Mouse (Mus musculus) forebrain, embryonic 12.5 days (tissue): ENCODE measurements at regions not wholly inside any gene's neighbourhood (a gene's known extent, or its start where the extent isn't known, plus 50 kb on each side); places are given as distances from the start of the nearest gene placed in this dataset.

ENCODE experiments used
- ATAC-seq: fragments of 200-750 bp; cut with Nextera tagmentation; 2 replicates; pipeline ENCODE4 v1.8.0; 2017; ENCODE audit warnings: moderate TSS enrichment; ENCODE audit not compliant: low FRiP score
- H3K27ac ChIP-seq: fragments of 300-500 bp; sonication (generic); 2 replicates; pipeline ENCODE4 v1.5.1; 2016; ENCODE audit warnings: mild to moderate bottlenecking
- H3K27me3 ChIP-seq: fragments of 300-500 bp; sonication (generic); 2 replicates; pipeline ENCODE4 v1.6.1; 2016; ENCODE audit warnings: mild to moderate bottlenecking
- H3K36me3 ChIP-seq: fragments of 300-500 bp; sonication (generic); replicated peaks from 2 replicates; pipeline ENCODE4 v1.6.1; 2016; ENCODE audit warnings: mild to moderate bottlenecking
- H3K4me1 ChIP-seq: fragments of 300-500 bp; sonication (generic); 2 replicates; pipeline ENCODE4 v1.6.1; 2016
- H3K4me2 ChIP-seq: fragments of 300-500 bp; sonication (generic); 2 replicates; pipeline ENCODE4 v1.6.1; 2016; ENCODE audit warnings: mild to moderate bottlenecking, moderate library complexity
- H3K4me3 ChIP-seq: fragments of 300-500 bp; sonication (generic); replicated peaks from 2 replicates; pipeline ENCODE4 v1.5.1; 2016; ENCODE audit warnings: mild to moderate bottlenecking
- H3K9ac ChIP-seq: fragments of 300-500 bp; sonication (generic); 2 replicates; pipeline ENCODE4 v1.6.1; 2016; ENCODE audit warnings: mild to moderate bottlenecking
- H3K9me3 ChIP-seq: fragments of 300-500 bp; sonication (generic); 2 replicates; pipeline ENCODE4 v1.6.1; 2016
- WGBS: fragments of 180-500 bp; shearing (Covaris S2); methylation state at CpG from one replicate; pipeline ENCODE4 v1.1.7; 2016; 5-methylcytosine and 5-hydroxymethylcytosine counted together

DNA sequence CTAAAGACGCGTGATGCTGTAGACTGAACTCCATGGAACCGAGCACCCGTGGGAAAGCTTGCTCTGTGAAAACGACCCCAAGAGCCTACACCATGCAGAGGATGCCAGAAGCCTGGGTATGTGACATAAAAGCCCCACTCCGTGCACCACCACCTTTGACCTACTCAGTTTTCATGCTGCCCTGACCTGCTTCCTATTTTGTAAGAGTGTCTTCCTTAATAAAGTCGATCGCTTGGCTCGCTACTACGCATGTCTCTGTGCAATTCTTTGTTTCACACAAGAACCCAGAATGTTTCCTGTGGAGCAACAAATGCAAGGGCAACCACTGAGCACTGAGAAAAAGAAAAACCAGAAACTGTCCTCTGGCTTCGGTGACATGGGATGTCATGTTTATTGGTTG lies 60.5 kb downstream of the Sec61b start:
- H3K9me3 ChIP-seq, result no peaks in the 10 kb centered on the region
- no peak overlapping the region for H3K27ac ChIP-seq
- H3K4me3 ChIP-seq, result no peak overlapping the region
- no peak overlapping the region for H3K4me2 ChIP-seq
- H3K4me1 ChIP-seq, result 0 out of 2 replicates have a peak, but pooled peaks cover 3% of the 10 kb centered on the region
- 85% methylated on average over 11 of the region's 11 CpGs for WGBS
- no peak overlapping the region for H3K9ac ChIP-seq
- H3K27me3 ChIP-seq, result no peaks in the 10 kb centered on the region
- no peak for ATAC-seq
- no peaks in the 10 kb centered on the region for H3K36me3 ChIP-seq

DNA sequence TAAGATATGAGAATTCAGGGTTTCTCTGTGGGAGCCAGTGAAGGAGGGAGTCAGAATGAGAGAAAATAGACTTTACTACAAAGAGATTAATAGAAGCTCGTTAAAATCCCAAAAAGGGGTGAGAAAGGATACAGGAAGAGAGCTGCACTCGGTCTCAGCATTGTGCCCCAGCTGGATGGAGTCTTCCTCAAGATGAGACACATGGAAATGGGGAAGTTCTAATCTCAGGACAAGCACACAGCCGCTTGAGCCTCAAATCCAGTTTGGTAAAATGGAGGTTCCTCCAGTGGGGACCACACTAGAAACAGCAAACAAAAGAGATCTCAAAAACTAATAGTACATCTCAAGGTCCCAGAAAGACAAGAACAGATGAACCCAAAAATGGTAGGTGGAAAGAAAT lies 93.2 kb downstream of the Sec61b start:
- Histone ChIP-seq H3K4me1 (no peaks in the 10 kb centered on the region), H3K9me3 (no peaks in the 10 kb centered on the region), H3K36me3 (no peaks in the 10 kb centered on the region), H3K4me2 (no peak overlapping the region), H3K27me3 (no peaks in the 10 kb centered on the region), H3K4me3 (no peak overlapping the region), H3K9ac (no peak overlapping the region), H3K27ac (no peak overlapping the region)
- no peak for ATAC-seq
- WGBS, result 57% methylated on average over 3 of the region's 3 CpGs

DNA sequence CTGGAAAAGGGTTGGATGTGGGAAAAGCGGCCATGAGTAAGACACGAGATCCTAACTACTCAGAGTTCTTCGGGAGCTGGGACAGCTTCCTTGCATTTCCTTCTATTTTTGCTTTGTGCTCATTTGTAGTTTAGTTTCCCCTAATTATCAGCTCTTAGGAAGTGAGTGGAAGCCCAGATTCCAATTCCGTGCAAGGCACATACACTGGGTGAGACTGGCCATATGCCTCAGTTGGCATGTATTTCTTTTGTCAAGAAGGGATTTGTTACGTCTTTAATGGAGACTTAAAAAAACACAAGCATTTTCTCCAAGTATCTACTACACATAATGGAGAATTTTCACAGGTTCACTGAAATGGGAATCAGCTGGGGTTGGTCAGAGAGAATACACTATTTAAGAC lies 96.4 kb downstream of the Sec61b start:
- Histone ChIP-seq H3K4me2 (no peak overlapping the region), H3K4me3 (no peak overlapping the region), H3K27ac (no peak overlapping the region), H3K27me3 (no peaks in the 10 kb centered on the region), H3K9ac (no peak overlapping the region), H3K36me3 (no peaks in the 10 kb centered on the region), H3K9me3 (no peaks in the 10 kb centered on the region), H3K4me1 (no peaks in the 10 kb centered on the region)
- WGBS, result 87% methylated on average over 5 of the region's 5 CpGs
- ATAC-seq, result no peak

DNA sequence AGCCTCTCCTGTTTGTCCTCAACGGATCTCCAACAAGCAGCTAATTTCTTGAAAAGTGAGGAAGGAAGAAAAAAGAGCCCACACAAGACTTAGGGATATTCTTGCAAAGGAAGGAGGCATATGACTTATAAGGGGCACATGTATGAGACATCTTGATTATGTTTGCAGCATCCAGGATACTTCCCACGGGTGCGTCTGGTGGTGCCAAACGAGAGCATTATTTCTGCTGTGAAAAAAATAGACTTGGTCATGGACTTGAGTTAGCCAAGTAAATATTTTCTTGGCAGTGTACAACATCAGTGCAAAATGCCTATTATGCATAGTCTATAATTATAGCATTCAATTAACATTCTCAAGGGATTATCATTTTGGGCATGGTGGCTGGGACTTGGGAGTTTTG lies 101.6 kb downstream of the Sec61b start:
- Histone ChIP-seq H3K27me3 (no peaks in the 10 kb centered on the region), H3K4me3 (no peak overlapping the region), H3K27ac (no peak overlapping the region), H3K36me3 (no peaks in the 10 kb centered on the region), H3K4me1 (no peaks in the 10 kb centered on the region), H3K9ac (no peak overlapping the region), H3K4me2 (no peak overlapping the region), H3K9me3 (no peaks in the 10 kb centered on the region)
- 83% methylated on average over 4 of the region's 4 CpGs for WGBS
- no peak for ATAC-seq

DNA sequence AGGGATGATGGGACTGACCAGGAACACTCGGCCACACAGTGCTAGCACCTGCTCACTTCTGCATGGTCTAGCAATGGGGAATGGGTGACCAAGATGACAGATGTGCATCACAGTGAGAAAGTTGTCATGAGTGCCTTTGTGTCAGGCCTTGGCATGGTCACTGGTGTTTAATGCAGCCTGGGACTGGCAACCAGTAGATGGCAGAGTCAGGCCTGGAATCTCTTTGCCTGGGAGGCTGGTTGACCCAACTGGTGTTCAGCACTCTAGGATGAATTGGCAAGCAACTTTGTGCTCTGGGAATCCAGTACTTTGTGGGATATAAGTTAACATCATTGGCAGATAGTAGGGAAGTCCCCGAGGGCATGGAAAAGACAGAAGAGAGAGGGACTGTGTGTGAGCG lies 103.0 kb downstream of the Sec61b start:
- Histone ChIP-seq H3K9ac (no peak overlapping the region), H3K4me3 (no peak overlapping the region), H3K4me2 (no peak overlapping the region), H3K36me3 (no peaks in the 10 kb centered on the region), H3K27ac (no peak overlapping the region), H3K9me3 (no peaks in the 10 kb centered on the region), H3K27me3 (no peaks in the 10 kb centered on the region), H3K4me1 (no peaks in the 10 kb centered on the region)
- ATAC-seq, result no peak
- WGBS, result 92% methylated on average over 3 of the region's 3 CpGs

DNA sequence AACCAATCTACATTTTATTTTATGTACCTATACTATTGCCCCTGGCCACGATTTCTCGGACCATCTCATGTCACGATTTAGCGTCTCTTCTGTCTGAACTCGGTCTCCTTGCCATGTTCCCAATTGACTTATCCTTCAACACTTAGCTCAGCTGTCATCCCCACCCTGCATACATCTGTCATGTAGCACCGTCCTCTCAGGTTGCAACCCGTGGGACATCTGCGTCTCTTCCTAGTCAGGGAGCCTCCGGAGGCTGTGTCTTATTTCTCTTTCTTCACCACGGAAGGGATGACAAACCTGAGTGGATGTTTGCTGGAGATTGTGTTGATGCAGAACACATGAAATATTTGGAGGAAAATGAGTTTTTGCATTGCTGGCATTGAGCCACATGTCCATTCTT lies 104.2 kb downstream of the Sec61b start:
- no peak for ATAC-seq
- no peaks in the 10 kb centered on the region for H3K36me3 ChIP-seq
- WGBS, result 94% methylated on average over 10 of the region's 10 CpGs
- H3K27ac ChIP-seq, result no peak overlapping the region
- H3K9ac ChIP-seq, result no peak overlapping the region
- H3K4me2 ChIP-seq, result no peak overlapping the region
- no peaks in the 10 kb centered on the region for H3K9me3 ChIP-seq
- H3K4me3 ChIP-seq, result no peak overlapping the region
- no peaks in the 10 kb centered on the region for H3K4me1 ChIP-seq
- no peaks in the 10 kb centered on the region for H3K27me3 ChIP-seq

DNA sequence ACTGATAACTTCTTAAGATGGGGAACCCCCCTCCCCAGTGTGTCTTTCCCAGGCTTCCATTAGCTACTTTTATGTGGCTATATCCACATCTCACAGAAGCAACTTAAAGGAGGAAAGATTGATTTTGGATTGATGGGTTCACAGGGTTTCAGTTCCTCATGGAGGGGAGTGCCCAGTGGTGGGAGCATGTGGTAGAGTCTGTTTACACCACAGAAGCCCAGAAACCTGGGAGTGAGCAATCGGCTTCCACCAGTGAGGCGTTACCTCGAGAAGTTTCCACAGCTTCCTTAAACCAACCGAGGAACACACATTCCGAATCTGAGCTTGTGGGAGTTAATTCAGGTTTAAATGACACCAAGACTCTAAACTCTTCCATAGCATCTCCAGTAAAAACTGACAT lies 106.1 kb downstream of the Sec61b start:
- no peaks in the 10 kb centered on the region for H3K4me1 ChIP-seq
- 97% methylated on average over 5 of the region's 5 CpGs for WGBS

DNA sequence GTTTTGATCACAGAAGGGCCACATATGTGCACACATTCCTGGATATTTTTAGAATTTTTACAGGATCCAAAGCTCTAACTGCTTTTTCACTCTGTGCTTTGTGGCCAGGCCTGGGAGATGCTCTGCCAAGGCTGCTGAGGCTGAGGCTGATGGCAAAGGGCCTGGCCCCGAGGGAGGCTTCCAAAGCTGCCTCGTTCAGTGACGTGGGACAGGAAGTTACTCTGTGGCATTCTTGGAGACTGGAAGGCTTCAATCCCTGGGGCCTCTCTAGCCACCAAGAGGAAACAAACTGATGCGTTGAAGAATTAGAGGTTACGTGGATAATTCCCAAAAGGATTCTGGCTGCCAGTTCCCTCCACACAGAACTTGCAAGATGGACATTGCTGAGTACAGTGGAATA lies 112.8 kb downstream of the Sec61b start:
- H3K36me3 ChIP-seq, result no peaks in the 10 kb centered on the region
- H3K4me1 ChIP-seq, result no peaks in the 10 kb centered on the region
- H3K9me3 ChIP-seq, result no peaks in the 10 kb centered on the region
- H3K4me3 ChIP-seq, result no peak overlapping the region
- H3K9ac ChIP-seq, result no peak overlapping the region
- ATAC-seq, result no peak
- no peak overlapping the region for H3K27ac ChIP-seq
- H3K27me3 ChIP-seq, result no peaks in the 10 kb centered on the region
- no peak overlapping the region for H3K4me2 ChIP-seq
- WGBS, result 87% methylated on average over 5 of the region's 5 CpGs

More for the DNA sequence above, 106.1 kb downstream of the Sec61b start:
- Histone ChIP-seq H3K9ac (no peak overlapping the region), H3K4me2 (no peak overlapping the region), H3K4me3 (no peak overlapping the region), H3K27me3 (no peaks in the 10 kb centered on the region), H3K9me3 (no peaks in the 10 kb centered on the region), H3K27ac (no peak overlapping the region), H3K36me3 (no peaks in the 10 kb centered on the region)
- ATAC-seq, result no peak

DNA sequence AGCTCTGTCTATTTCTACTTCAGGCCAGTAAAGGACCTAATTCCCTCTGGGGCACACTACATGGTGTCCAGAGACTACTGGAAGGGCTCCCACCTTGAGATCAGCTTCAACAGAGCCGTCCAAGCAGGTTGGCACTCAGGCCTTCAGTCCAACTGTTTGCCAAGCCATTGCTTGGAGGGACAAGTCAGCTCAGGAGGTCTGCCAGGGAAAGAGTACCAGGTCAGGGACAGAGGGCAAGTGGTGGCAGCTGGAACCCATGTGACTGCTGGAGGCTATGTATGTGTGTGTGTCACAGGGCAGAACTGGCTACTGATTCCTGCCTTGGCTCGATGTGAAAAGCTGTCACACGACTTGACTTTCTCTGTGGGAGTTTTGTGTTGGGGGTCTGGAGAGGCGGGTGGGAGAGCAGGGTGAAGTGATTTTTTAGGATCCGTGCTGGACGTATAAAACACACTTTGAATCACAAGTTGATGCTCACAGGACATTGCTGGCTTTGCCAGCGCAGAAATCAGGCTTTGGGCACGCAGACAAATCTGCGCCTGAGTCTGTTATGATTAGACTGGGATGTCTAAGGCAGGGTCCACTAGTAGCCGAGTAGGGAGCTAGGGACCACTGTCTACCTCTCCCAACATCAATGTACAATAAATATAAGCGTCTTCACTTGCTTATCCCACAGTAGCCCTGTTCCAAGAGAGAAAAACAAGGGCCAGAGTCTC lies 118.0 kb downstream of the Sec61b start:
- Histone ChIP-seq H3K9ac (no peak overlapping the region), H3K36me3 (no peaks in the 10 kb centered on the region), H3K4me1 (peaks cover 3% of the 10 kb centered on the region; the same call in 1 of the 2 replicates), H3K4me3 (no peak overlapping the region), H3K9me3 (no peaks in the 10 kb centered on the region), H3K4me2 (no peak overlapping the region), H3K27me3 (no peaks in the 10 kb centered on the region), H3K27ac (no peak overlapping the region)
- 92% methylated on average over 11 of the region's 11 CpGs for WGBS
- ATAC-seq, result no peak

DNA sequence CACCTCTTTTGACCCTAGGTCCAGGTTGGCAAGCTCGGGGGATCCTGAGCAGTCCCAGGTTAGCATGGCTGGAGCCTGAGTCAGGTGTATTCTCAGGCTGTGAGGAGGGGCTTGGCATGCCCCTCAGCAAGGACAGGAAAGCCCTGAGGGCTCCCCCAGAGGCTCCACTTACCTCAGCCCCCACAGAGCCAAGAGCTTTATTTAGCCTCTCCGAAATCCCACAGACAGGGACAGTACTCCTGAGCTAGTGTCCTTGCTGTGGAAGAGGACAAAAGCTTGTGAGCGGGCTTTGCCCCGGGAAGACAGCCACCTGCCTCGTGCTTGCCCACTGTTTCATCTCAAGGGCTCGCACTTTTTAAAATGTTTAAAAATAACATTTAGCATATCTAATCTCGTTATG lies 118.7 kb downstream of the Sec61b start:
- no peak overlapping the region for H3K9ac ChIP-seq
- no peak for ATAC-seq
- peaks cover 3% of the 10 kb centered on the region; the same call in 1 of the 2 replicates for H3K4me1 ChIP-seq
- 75% methylated on average over 7 of the region's 7 CpGs for WGBS
- H3K27ac ChIP-seq, result no peak overlapping the region
- H3K4me2 ChIP-seq, result no peak overlapping the region
- no peaks in the 10 kb centered on the region for H3K9me3 ChIP-seq
- no peaks in the 10 kb centered on the region for H3K27me3 ChIP-seq
- no peak overlapping the region for H3K4me3 ChIP-seq
- no peaks in the 10 kb centered on the region for H3K36me3 ChIP-seq

DNA sequence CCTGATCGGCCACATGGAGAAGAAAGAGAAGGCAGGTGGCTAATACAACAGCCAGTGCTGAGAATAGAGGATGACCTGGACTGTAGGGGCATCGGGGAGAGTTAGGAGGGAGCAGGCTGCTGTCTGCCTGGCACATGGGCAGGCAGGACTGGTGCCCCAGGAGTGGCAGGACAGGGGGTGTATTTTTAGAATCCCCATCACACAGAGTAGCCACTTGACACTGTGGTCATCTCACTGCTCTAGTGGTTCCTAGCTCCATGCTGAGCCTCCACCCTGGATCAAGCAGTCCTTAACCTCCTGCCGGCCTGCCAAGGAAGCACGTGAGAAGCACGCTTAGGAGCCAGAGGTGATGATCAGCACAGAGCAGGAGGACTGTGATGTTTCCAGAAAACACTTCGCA lies 119.7 kb downstream of the Sec61b start:
- no peak overlapping the region for H3K4me2 ChIP-seq
- H3K9me3 ChIP-seq, result no peaks in the 10 kb centered on the region
- H3K9ac ChIP-seq, result no peak overlapping the region
- H3K4me3 ChIP-seq, result no peak overlapping the region
- no peak for ATAC-seq
- peaks cover 3% of the 10 kb centered on the region; the same call in 1 of the 2 replicates for H3K4me1 ChIP-seq
- H3K27ac ChIP-seq, result no peak overlapping the region
- 74% methylated on average over 6 of the region's 6 CpGs for WGBS
- H3K27me3 ChIP-seq, result no peaks in the 10 kb centered on the region
- no peaks in the 10 kb centered on the region for H3K36me3 ChIP-seq

DNA sequence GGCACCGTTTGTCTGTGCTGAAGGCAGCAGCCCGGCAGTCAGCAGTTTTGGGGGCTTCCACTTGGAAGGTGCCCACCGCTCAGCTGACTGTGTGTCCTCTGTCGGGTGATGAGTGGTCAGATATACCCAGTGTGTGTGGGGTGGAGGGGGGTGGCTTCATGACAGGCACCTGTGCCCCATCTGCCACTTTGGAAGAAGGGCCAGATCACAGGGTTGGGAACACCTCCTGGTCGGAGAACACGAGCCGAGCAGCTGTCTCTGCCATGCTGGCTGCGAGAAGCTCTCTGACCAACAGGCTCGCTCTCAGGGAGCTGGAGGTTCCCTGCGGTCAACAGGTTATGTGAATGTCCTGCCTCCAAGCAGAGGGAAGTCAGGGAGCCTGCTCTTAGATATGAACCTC lies 121.4 kb downstream of the Sec61b start:
- Histone ChIP-seq H3K4me2 (no peak overlapping the region), H3K9me3 (no peaks in the 10 kb centered on the region), H3K4me3 (no peak overlapping the region), H3K9ac (no peak overlapping the region), H3K36me3 (no peaks in the 10 kb centered on the region), H3K27me3 (no peaks in the 10 kb centered on the region), H3K27ac (no peak overlapping the region), H3K4me1 (peaks cover 3% of the 10 kb centered on the region; the same call in 1 of the 2 replicates)
- no peak for ATAC-seq
- WGBS, result 90% methylated on average over 10 of the region's 10 CpGs

DNA sequence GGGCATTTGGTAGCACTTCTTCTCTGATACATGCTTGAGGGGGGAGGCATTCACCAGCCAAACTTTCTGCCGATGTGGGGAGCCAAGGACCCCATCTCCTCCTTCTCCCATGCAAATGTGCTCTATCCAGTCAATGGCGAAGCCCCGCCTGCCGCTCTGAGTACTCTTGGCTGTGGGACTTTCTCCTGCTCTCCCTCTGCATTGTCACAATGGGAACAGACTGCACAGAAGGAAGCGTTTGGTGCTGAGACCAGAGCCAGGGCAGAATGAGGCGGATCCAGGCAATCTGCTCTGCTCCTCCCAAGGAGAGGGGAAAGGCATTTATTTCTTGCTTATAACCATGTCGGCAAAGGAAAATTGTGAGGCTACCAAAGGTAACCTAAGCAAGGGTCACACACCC lies 123.1 kb downstream of the Sec61b start:
- Histone ChIP-seq H3K4me1 (peaks cover 3% of the 10 kb centered on the region; the same call in 1 of the 2 replicates), H3K4me2 (no peak overlapping the region), H3K27me3 (no peaks in the 10 kb centered on the region), H3K9me3 (no peaks in the 10 kb centered on the region), H3K4me3 (no peak overlapping the region), H3K27ac (no peak overlapping the region), H3K36me3 (no peaks in the 10 kb centered on the region), H3K9ac (no peak overlapping the region)
- no peak for ATAC-seq
- 67% methylated on average over 7 of the region's 7 CpGs for WGBS
